Mouse (Mus musculus): ENCODE results near the gene D8Ertd738e. TPM values are rescaled to one million over a fixed set of nuclear protein-coding genes. Genes with fewer than 3 reads are reported as not detected.

The D8Ertd738e gene
- polyA plus RNA-seq, 1 experiment from 2014 or later: 375 TPM

DNA sequence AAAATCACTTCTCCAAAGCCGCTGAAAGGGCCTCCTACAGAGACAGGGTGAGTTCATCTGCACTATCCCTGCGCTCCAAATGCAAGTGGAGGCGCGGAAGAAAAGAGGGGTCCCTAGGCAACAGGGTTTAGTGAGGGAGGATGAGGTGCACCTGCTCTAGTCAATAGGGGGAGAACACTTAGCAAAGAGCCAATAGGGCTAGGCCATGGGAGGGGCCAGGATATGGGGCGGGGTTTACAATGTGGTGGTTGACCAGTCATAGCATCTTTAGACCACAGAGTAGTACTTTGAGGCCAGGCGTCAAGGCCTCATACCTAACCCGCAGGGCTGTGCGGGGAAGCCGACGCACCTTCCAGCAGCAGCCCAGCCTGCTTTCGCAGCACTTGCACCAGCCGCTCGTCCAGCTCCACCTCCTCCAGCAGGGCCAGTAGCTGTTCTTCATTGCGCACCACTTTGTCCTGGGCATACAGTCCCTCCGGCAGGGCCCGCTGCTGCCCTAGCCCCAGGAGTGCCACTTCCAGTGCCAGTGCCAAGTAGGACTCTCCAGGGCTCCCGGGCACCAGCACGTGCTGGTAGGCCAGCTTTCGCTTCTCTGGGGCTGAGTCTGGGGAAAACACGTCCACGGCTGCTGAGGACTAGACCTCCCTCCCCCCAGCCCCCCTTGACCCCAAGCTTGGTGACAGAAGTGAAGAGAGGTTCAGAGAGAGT is 26.0 kb downstream of the D8Ertd738e start:
- H3K27ac ChIP-seq (replicated peaks; ENCODE audit: low read depth, low read length): no peak overlapping the region
- DNase-seq (ENCODE audit: low spot score) (no peak), ATAC-seq (ENCODE audit: insufficient number of reproducible peaks, low FRiP score, low TSS enrichment, low read depth) (no peak)
- H3K27me3 ChIP-seq (ENCODE audit: control insufficient read depth, insufficient read depth, low read length): no peaks in the 10 kb centered on the region
- 76% methylated on average over 21 of the region's 21 CpGs for WGBS
- H3K9me3 ChIP-seq (ENCODE audit: control insufficient read depth, low read length): no peaks in the 10 kb centered on the region
- H3K4me3 ChIP-seq (ENCODE audit: low read depth, low read length): no peak overlapping the region
- H3K9ac ChIP-seq (ENCODE audit: low read length): no peak overlapping the region
- H3K4me1 ChIP-seq (ENCODE audit: control insufficient read depth, insufficient read depth, low read length): no peaks in the 10 kb centered on the region
- H3K4me2 ChIP-seq (ENCODE audit: low read depth, severe bottlenecking): no peak overlapping the region
- peaks cover 37% of the 10 kb centered on the region for H3K36me3 ChIP-seq (ENCODE audit: control insufficient read depth, insufficient read depth, low read length)

DNA sequence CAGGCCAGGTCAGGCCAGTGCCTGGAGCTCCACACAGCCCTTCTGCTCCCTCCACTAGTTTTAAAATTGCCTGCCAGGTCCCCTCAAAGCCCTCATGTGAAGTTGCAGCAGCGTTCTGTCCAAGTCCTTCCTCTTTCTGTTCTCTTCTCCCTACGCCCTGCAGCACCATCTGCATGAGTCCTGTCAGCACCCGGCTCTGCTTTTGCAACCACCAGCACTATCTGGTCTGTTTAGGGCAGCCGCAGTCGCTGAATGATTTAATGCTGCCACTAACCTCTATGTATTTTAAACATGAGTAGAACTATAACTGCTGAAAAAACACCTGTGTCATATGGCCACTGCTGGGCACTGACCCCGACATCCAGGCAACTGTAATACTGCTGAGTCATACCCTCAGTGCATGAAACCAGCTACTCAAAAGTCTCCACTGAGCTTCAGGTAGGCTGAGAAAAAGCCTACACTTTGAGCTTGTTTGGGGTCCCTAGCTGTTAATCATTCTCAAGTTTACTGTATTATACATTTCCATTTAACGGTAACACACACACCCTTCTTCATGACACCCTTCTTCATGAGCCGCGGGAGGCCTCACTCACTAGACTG is 26.9 kb downstream of the D8Ertd738e start:
- Histone ChIP-seq H3K4me2 (ENCODE audit: low read depth, severe bottlenecking) (no peak overlapping the region), H3K9ac (ENCODE audit: low read length) (no peak overlapping the region), H3K36me3 (ENCODE audit: control insufficient read depth, insufficient read depth, low read length) (peaks cover 40% of the 10 kb centered on the region), H3K27ac (replicated peaks; ENCODE audit: low read depth, low read length) (no peak overlapping the region), H3K27me3 (ENCODE audit: control insufficient read depth, insufficient read depth, low read length) (no peaks in the 10 kb centered on the region), H3K9me3 (ENCODE audit: control insufficient read depth, low read length) (no peaks in the 10 kb centered on the region), H3K4me3 (ENCODE audit: low read depth, low read length) (no peak overlapping the region), H3K4me1 (ENCODE audit: control insufficient read depth, insufficient read depth, low read length) (no peaks in the 10 kb centered on the region)
- no peak for DNase-seq (ENCODE audit: low spot score)
- ATAC-seq (ENCODE audit: insufficient number of reproducible peaks, low FRiP score, low TSS enrichment, low read depth): no peak
- WGBS: 92% methylated on average over 9 of the region's 9 CpGs

DNA sequence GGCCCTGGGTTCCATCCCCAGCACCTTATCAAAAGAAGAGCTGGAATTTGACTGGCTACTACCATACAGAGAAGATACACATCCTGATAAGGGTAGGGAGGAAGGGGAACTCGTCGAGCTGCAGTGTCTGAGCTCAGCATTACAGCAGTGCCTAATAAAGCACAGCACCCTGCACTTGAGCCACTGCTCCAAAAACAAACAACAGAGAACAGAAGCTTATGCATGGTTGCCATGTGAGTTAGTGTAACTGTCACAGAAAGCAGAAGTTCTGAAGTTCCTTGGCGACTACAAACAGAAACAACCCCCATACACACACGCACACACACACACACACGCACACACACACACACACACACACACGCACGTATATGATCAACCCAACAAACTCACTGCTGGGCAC is 29.4 kb downstream of the D8Ertd738e start:
- Histone ChIP-seq H3K36me3 (ENCODE audit: control insufficient read depth, insufficient read depth, low read length) (peaks cover 31% of the 10 kb centered on the region), H3K9me3 (ENCODE audit: control insufficient read depth, low read length) (no peaks in the 10 kb centered on the region), H3K9ac (ENCODE audit: low read length) (no peak overlapping the region), H3K4me2 (ENCODE audit: low read depth, severe bottlenecking) (no peak overlapping the region), H3K27me3 (ENCODE audit: control insufficient read depth, insufficient read depth, low read length) (no peaks in the 10 kb centered on the region), H3K4me1 (ENCODE audit: control insufficient read depth, insufficient read depth, low read length) (no peaks in the 10 kb centered on the region), H3K27ac (replicated peaks; ENCODE audit: low read depth, low read length) (no peak overlapping the region), H3K4me3 (ENCODE audit: low read depth, low read length) (no peak overlapping the region)
- WGBS: 90% methylated on average over 7 of the region's 7 CpGs
- DNase-seq (ENCODE audit: low spot score) (no peak), ATAC-seq (ENCODE audit: insufficient number of reproducible peaks, low FRiP score, low TSS enrichment, low read depth) (no peak)

DNA sequence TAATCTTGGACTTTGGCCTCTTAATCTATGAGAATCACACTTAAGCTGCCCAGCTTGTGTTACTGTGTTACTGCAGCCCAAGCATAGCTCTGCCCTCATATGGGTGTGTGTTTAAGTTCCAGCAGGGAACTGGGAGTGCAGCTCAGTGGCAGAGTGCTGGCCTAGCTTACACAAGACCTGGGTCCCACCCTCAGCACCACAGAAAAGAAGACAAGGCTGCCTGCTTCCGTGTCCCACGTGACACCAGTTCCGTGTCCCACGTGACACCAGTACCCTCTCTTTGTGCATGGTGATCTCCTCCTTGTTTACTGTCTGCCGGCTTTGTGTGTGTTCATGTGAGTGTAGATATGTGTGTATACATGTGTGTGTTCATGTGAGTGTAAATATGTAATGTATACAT is 31.4 kb downstream of the D8Ertd738e start:
- no peak overlapping the region for H3K9ac ChIP-seq (ENCODE audit: low read length)
- peaks cover 29% of the 10 kb centered on the region for H3K36me3 ChIP-seq (ENCODE audit: control insufficient read depth, insufficient read depth, low read length)
- no peaks in the 10 kb centered on the region for H3K9me3 ChIP-seq (ENCODE audit: control insufficient read depth, low read length)
- DNase-seq (ENCODE audit: low spot score) (no peak), ATAC-seq (ENCODE audit: insufficient number of reproducible peaks, low FRiP score, low TSS enrichment, low read depth) (no peak)
- no peak overlapping the region for H3K4me3 ChIP-seq (ENCODE audit: low read depth, low read length)
- H3K27ac ChIP-seq (replicated peaks; ENCODE audit: low read depth, low read length): no peak overlapping the region
- WGBS: 92% methylated on average over 5 of the region's 5 CpGs
- no peaks in the 10 kb centered on the region for H3K27me3 ChIP-seq (ENCODE audit: control insufficient read depth, insufficient read depth, low read length)
- H3K4me2 ChIP-seq (ENCODE audit: low read depth, severe bottlenecking): no peak overlapping the region
- H3K4me1 ChIP-seq (ENCODE audit: control insufficient read depth, insufficient read depth, low read length): no peaks in the 10 kb centered on the region

DNA sequence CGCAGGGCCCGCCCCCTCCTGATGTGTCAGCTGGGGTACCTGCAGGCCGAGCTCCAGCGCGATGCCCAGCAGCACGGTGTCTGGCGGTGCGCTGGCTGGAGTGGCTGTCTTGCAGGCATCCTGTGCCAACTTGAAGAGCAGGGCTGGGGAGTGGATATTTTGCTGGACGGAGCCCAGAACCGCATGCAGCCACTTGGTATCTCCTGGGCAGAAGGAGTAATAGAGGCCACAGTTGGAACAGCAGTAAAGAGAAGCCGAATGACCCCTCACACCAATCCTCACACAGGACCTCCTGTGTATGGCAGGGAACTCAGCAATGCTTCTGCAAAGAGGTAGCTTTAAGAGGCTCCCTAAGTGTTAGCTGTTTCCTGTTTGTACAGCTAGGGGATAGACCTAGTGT is 32.3 kb downstream of the D8Ertd738e start:
- no peaks in the 10 kb centered on the region for H3K27me3 ChIP-seq (ENCODE audit: control insufficient read depth, insufficient read depth, low read length)
- ATAC-seq (ENCODE audit: insufficient number of reproducible peaks, low FRiP score, low TSS enrichment, low read depth): no peak
- no peaks in the 10 kb centered on the region for H3K4me1 ChIP-seq (ENCODE audit: control insufficient read depth, insufficient read depth, low read length)
- WGBS: 93% methylated on average over 11 of the region's 11 CpGs
- H3K27ac ChIP-seq (replicated peaks; ENCODE audit: low read depth, low read length): no peak overlapping the region
- peaks cover 25% of the 10 kb centered on the region; the same call in 1 of the 2 replicates for H3K36me3 ChIP-seq (ENCODE audit: control insufficient read depth, insufficient read depth, low read length)
- H3K4me3 ChIP-seq (ENCODE audit: low read depth, low read length): no peak overlapping the region
- no peak overlapping the region for H3K9ac ChIP-seq (ENCODE audit: low read length)
- H3K4me2 ChIP-seq (ENCODE audit: low read depth, severe bottlenecking): no peak overlapping the region
- no peak for DNase-seq (ENCODE audit: low spot score)
- no peaks in the 10 kb centered on the region for H3K9me3 ChIP-seq (ENCODE audit: control insufficient read depth, low read length)

DNA sequence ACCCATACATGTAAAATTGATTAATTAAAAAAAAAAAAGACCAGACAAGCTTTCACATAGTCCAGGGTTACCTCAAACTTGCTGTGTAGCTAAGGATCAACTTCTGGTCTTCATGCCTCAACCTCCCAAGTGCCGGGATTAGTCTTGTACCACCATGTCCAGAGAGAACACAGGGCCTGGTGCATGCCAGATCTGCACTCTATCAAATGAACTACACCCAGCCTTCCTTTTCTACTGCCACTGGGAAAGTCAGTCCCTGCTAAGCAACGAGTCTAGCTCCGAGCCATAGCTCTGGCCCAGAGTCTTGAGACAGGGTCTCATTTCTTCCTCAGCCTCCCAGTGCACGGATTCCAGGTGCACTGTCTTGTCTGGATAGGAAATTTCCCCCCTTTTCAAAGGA is 36.2 kb downstream of the D8Ertd738e start:
- no peak for ATAC-seq (ENCODE audit: insufficient number of reproducible peaks, low FRiP score, low TSS enrichment, low read depth)
- Histone ChIP-seq H3K36me3 (ENCODE audit: control insufficient read depth, insufficient read depth, low read length) (peaks cover 26% of the 10 kb centered on the region), H3K4me2 (ENCODE audit: low read depth, severe bottlenecking) (no peak overlapping the region), H3K27ac (replicated peaks; ENCODE audit: low read depth, low read length) (no peak overlapping the region), H3K27me3 (ENCODE audit: control insufficient read depth, insufficient read depth, low read length) (no peaks in the 10 kb centered on the region), H3K4me3 (ENCODE audit: low read depth, low read length) (no peak overlapping the region), H3K4me1 (ENCODE audit: control insufficient read depth, insufficient read depth, low read length) (0 out of 2 replicates have a peak, but pooled peaks cover 2% of the 10 kb centered on the region), H3K9me3 (ENCODE audit: control insufficient read depth, low read length) (no peaks in the 10 kb centered on the region), H3K9ac (ENCODE audit: low read length) (no peak overlapping the region)
- WGBS: 86% methylated on average over 4 of the region's 4 CpGs
- no peak for DNase-seq (ENCODE audit: low spot score)

DNA sequence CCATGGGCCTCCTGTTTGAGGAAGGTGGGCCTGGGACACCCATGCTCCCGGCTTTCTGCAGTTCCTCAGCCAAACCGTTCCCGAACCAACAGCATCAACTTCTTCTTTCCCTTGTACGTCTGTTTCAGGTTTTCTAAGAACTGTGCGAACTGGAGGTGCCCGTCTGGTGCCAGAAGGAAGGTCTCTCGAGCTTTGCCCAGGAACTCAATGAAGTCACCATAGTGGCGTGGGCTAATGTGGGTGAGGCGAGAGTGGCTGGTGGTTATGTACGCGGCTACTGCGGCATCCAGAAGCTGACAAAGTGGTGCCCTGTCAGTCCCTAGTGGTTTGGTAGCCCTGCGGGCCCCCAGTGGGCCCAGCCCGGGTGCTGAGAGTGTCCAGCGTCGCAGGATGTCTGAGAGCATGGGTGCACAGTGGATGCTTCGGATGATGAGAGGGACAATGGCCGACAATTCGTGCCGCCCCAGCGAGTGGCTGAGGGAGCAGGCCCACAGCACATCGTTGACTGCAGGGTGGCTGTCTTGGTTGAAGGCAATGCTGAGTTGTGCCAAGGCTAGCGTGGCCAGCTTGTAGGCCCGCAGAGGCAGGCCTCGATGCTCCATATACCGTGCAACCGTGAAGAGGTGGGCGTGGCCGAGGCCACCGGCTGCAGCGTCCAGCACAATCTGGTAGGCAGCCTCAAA is 37.5 kb downstream of the D8Ertd738e start:
- H3K27ac ChIP-seq (replicated peaks; ENCODE audit: low read depth, low read length): no peak overlapping the region
- H3K9ac ChIP-seq (ENCODE audit: low read length): no peak overlapping the region; the same call in 1 of the 2 replicates
- no peaks in the 10 kb centered on the region for H3K9me3 ChIP-seq (ENCODE audit: control insufficient read depth, low read length)
- ATAC-seq (ENCODE audit: insufficient number of reproducible peaks, low FRiP score, low TSS enrichment, low read depth): no peak
- H3K4me3 ChIP-seq (ENCODE audit: low read depth, low read length): no peak overlapping the region
- no peak overlapping the region for H3K4me2 ChIP-seq (ENCODE audit: low read depth, severe bottlenecking)
- 94% methylated on average over 31 of the region's 31 CpGs for WGBS
- DNase-seq (ENCODE audit: low spot score): no peak
- H3K36me3 ChIP-seq (ENCODE audit: control insufficient read depth, insufficient read depth, low read length): peaks cover 20% of the 10 kb centered on the region
- 0 out of 2 replicates have a peak, but pooled peaks cover 2% of the 10 kb centered on the region for H3K4me1 ChIP-seq (ENCODE audit: control insufficient read depth, insufficient read depth, low read length)
- H3K27me3 ChIP-seq (ENCODE audit: control insufficient read depth, insufficient read depth, low read length): no peaks in the 10 kb centered on the region

DNA sequence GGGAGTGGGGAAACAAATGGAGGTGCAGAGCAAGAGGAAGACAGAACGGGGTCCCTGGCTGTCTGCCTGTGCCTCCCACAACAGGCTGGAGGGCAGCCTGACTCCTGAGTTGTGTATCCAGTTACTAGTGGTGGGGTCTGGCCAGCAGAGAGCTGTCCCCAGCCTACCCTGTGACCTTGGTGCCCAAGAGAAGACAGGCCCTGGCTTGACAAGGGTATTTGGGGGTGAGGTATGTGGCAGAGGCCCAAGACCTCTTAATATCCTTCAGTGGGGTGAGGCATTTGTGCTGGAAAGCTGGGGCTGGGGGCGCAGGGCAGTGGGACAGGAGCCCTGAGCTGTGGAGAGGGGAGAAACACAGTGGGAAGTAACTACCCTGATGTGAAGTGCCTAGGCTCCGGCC is 38.3 kb downstream of the D8Ertd738e start:
- no peak overlapping the region for H3K4me2 ChIP-seq (ENCODE audit: low read depth, severe bottlenecking)
- no peak overlapping the region for H3K4me3 ChIP-seq (ENCODE audit: low read depth, low read length)
- H3K9ac ChIP-seq (ENCODE audit: low read length): no peak overlapping the region
- H3K9me3 ChIP-seq (ENCODE audit: control insufficient read depth, low read length): no peaks in the 10 kb centered on the region
- DNase-seq (ENCODE audit: low spot score): no peak
- H3K36me3 ChIP-seq (ENCODE audit: control insufficient read depth, insufficient read depth, low read length): peaks cover 20% of the 10 kb centered on the region
- 86% methylated on average over 3 of the region's 3 CpGs for WGBS
- no peak overlapping the region for H3K27ac ChIP-seq (replicated peaks; ENCODE audit: low read depth, low read length)
- ATAC-seq (ENCODE audit: insufficient number of reproducible peaks, low FRiP score, low TSS enrichment, low read depth): no peak
- no peaks in the 10 kb centered on the region for H3K27me3 ChIP-seq (ENCODE audit: control insufficient read depth, insufficient read depth, low read length)
- 0 out of 2 replicates have a peak, but pooled peaks cover 2% of the 10 kb centered on the region for H3K4me1 ChIP-seq (ENCODE audit: control insufficient read depth, insufficient read depth, low read length)
